Mouse (Mus musculus): ENCODE data around the gene Cherp. TPM values are rescaled to one million over a fixed set of nuclear protein-coding genes. Genes with fewer than 3 reads are reported as not detected.

The Cherp gene
- polyA plus RNA-seq, 1 experiment: 85.0 TPM

GRCm38 (mm10) chr8:72438248-72439015 lies 36.6 kb downstream of the Cherp start:
- DNase-seq (ENCODE audit: low read depth): no peak
- TF ChIP-seq POLR2A (IDR thresholded peaks at IDR 0.05; ENCODE audit: borderline replicate concordance, extremely low read depth, insufficient read depth, insufficient read length, poor library complexity, severe bottlenecking): no peak
- no peak for TF ChIP-seq CTCF (IDR thresholded peaks at IDR 0.05; ENCODE audit: borderline replicate concordance, extremely low read depth, insufficient read depth, insufficient read length)

- TF ChIP-seq CTCF (IDR thresholded peaks at IDR 0.05; ENCODE audit: borderline replicate concordance, extremely low read depth, insufficient read depth, insufficient read length) (no peak), POLR2A (IDR thresholded peaks at IDR 0.05; ENCODE audit: borderline replicate concordance, extremely low read depth, insufficient read depth, insufficient read length, poor library complexity, severe bottlenecking) (no peak)
Measured at GRCm38 (mm10) chr8:72434952-72435351, 40.1 kb downstream of the Cherp start.

GRCm38 (mm10) chr8:72429676-72430075 lies 45.4 kb downstream of the Cherp start:
- DNase-seq (ENCODE audit: low read depth): no peak
- TF ChIP-seq CTCF (IDR thresholded peaks at IDR 0.05; ENCODE audit: borderline replicate concordance, extremely low read depth, insufficient read depth, insufficient read length) (peak; percentile 27; the same call in 1 of the 2 replicates), POLR2A (IDR thresholded peaks at IDR 0.05; ENCODE audit: borderline replicate concordance, extremely low read depth, insufficient read depth, insufficient read length, poor library complexity, severe bottlenecking) (no peak)

More at GRCm38 (mm10) chr8:72434952-72435351, 40.1 kb downstream of the Cherp start:
- peak; percentile 26 for DNase-seq (ENCODE audit: low read depth)

- DNase-seq (ENCODE audit: low read depth): peak; percentile 10
- TF ChIP-seq POLR2A (IDR thresholded peaks at IDR 0.05; ENCODE audit: borderline replicate concordance, extremely low read depth, insufficient read depth, insufficient read length, poor library complexity, severe bottlenecking) (no peak), CTCF (IDR thresholded peaks at IDR 0.05; ENCODE audit: borderline replicate concordance, extremely low read depth, insufficient read depth, insufficient read length) (peak; percentile 18; the same call in 1 of the 2 replicates)
Measured at GRCm38 (mm10) chr8:72422926-72423325, 52.1 kb downstream of the Cherp start.

- TF ChIP-seq CTCF (IDR thresholded peaks at IDR 0.05; ENCODE audit: borderline replicate concordance, extremely low read depth, insufficient read depth, insufficient read length) (no peak), POLR2A (IDR thresholded peaks at IDR 0.05; ENCODE audit: borderline replicate concordance, extremely low read depth, insufficient read depth, insufficient read length, poor library complexity, severe bottlenecking) (peak; percentile 87)
Measured at GRCm38 (mm10) chr8:72421362-72422335, 53.4 kb downstream of the Cherp start, which contains the start of gene Eps15l1. Gene Eps15l1 (minus strand): TSS chr8:72421460.

GRCm38 (mm10) chr8:72420571-72421361 lies 54.3 kb downstream of the Cherp start:
- TF ChIP-seq CTCF (IDR thresholded peaks at IDR 0.05; ENCODE audit: borderline replicate concordance, extremely low read depth, insufficient read depth, insufficient read length) (no peak), POLR2A (IDR thresholded peaks at IDR 0.05; ENCODE audit: borderline replicate concordance, extremely low read depth, insufficient read depth, insufficient read length, poor library complexity, severe bottlenecking) (no peak)
- peak; percentile 51 for DNase-seq (ENCODE audit: low read depth)

More at GRCm38 (mm10) chr8:72421362-72422335, 53.4 kb downstream of the Cherp start, which contains the start of gene Eps15l1:
- peak; percentile 100 for DNase-seq (ENCODE audit: low read depth)

- DNase-seq (ENCODE audit: low read depth): no peak
- TF ChIP-seq POLR2A (IDR thresholded peaks at IDR 0.05; ENCODE audit: borderline replicate concordance, extremely low read depth, insufficient read depth, insufficient read length, poor library complexity, severe bottlenecking): no peak
- no peak for TF ChIP-seq CTCF (IDR thresholded peaks at IDR 0.05; ENCODE audit: borderline replicate concordance, extremely low read depth, insufficient read depth, insufficient read length)
Measured at GRCm38 (mm10) chr8:72418073-72418472, 57.0 kb downstream of the Cherp start.

GRCm38 (mm10) chr8:72415252-72415651 lies 59.8 kb downstream of the Cherp start:
- no peak for TF ChIP-seq POLR2A (IDR thresholded peaks at IDR 0.05; ENCODE audit: borderline replicate concordance, extremely low read depth, insufficient read depth, insufficient read length, poor library complexity, severe bottlenecking)
- DNase-seq (ENCODE audit: low read depth): no peak

GRCm38 (mm10) chr8:72413839-72414238 lies 61.2 kb downstream of the Cherp start:
- no peak for DNase-seq (ENCODE audit: low read depth)
- no peak for TF ChIP-seq POLR2A (IDR thresholded peaks at IDR 0.05; ENCODE audit: borderline replicate concordance, extremely low read depth, insufficient read depth, insufficient read length, poor library complexity, severe bottlenecking)
- no peak for TF ChIP-seq CTCF (IDR thresholded peaks at IDR 0.05; ENCODE audit: borderline replicate concordance, extremely low read depth, insufficient read depth, insufficient read length)

Other genes starting within 250 kb of the Cherp start
- 242 and 254 TPM in 2 replicates for gene Ap1m1, start 235.2 kb downstream of the Cherp start, polyA plus RNA-seq (2012; rRNA removed)
- gene Gm10282, start 170.0 kb downstream of the Cherp start, polyA plus RNA-seq (2012; rRNA removed): 11.5 and 14.3 TPM in 2 replicates
- gene Klf2, start 156.2 kb downstream of the Cherp start, polyA plus RNA-seq (2012; rRNA removed): 8.0 and 11.0 TPM in 2 replicates
- 94.8 and 102 TPM in 2 replicates for gene Eps15l1, start 53.8 kb downstream of the Cherp start, polyA plus RNA-seq (2012; rRNA removed)
- gene Calr3, start 31.4 kb downstream of the Cherp start, polyA plus RNA-seq (2012; rRNA removed): 0.42 and 0.43 TPM in 2 replicates
- 17.3 and 18.7 TPM in 2 replicates for gene 1700030K09Rik, start 31.3 kb downstream of the Cherp start, polyA plus RNA-seq (2012; rRNA removed)
- gene Slc35e1, start 17.4 kb upstream of the Cherp start, polyA plus RNA-seq (2012; rRNA removed): 41.3 and 43.8 TPM in 2 replicates
- 16.5 and 18.6 TPM in 2 replicates for gene Med26, start 73.0 kb upstream of the Cherp start, polyA plus RNA-seq (2012; rRNA removed)
- gene Smim7, start 95.9 kb upstream of the Cherp start, polyA plus RNA-seq (2012; rRNA removed): 82.4 and 87.4 TPM in 2 replicates
- 28.9 and 32.6 TPM in 2 replicates for gene Tmem38a, start 96.8 kb upstream of the Cherp start, polyA plus RNA-seq (2012; rRNA removed)
- gene Nwd1, start 171.5 kb upstream of the Cherp start, polyA plus RNA-seq (2012; rRNA removed): 1.7 and 4.4 TPM in 2 replicates
- 180 and 189 TPM in 2 replicates for gene Sin3b, start 248.1 kb upstream of the Cherp start, polyA plus RNA-seq (2012; rRNA removed)

Data from brain, embryonic 14.5 days (tissue).